Mouse (Mus musculus) cerebellum, adult 2 months (tissue): ENCODE results near the gene Adgrg6. TPM values are rescaled to one million over a fixed set of nuclear protein-coding genes. Genes with fewer than 3 reads are reported as not detected.

ENCODE experiments used
- DNase-seq, 2 experiments: peaks; one replicate each; pipeline ENCODE4 v3.0.0; 2021
- H3K27ac ChIP-seq: fragments of 200-500 bp; 2 replicates; pipeline ENCODE4 v1.5.1; 2012; ENCODE audit warnings: low read length, control low read depth, inconsistent platforms; ENCODE audit not compliant: insufficient read depth
- H3K27me3 ChIP-seq: fragments of 200-500 bp; 2 replicates; pipeline ENCODE4 v1.6.1; 2012; ENCODE audit warnings: inconsistent platforms, mild to moderate bottlenecking, low read length, moderate library complexity; ENCODE audit not compliant: control insufficient read depth, insufficient read depth
- H3K4me1 ChIP-seq: fragments of 200-500 bp; 2 replicates; pipeline ENCODE4 v1.6.1; 2011; ENCODE audit warnings: low read length; ENCODE audit not compliant: control insufficient read depth, insufficient read depth
- H3K4me3 ChIP-seq: fragments of 200-500 bp; replicated peaks from 2 replicates; pipeline ENCODE3; 2011; ENCODE audit warnings: mild to moderate bottlenecking, low read depth, low read length, control low read depth; ENCODE audit not compliant: insufficient read depth
- CTCF ChIP-seq: fragments of 200-500 bp; IDR thresholded peaks from 2 replicates; pipeline ENCODE4 v1.5.1; 2011; ENCODE audit warnings: low read depth, mild to moderate bottlenecking, control low read depth, low read length, moderate library complexity, borderline replicate concordance; ENCODE audit not compliant: insufficient read depth
- POLR2A ChIP-seq: fragments of 200-500 bp; IDR thresholded peaks from 2 replicates; pipeline ENCODE4 v1.6.1; 2011; ENCODE audit warnings: low read length, control low read depth, borderline replicate concordance; ENCODE audit not compliant: insufficient read depth
- WGBS: fragments of 180-500 bp; shearing (Covaris S2); methylation state at CpG from one replicate; pipeline ENCODE4 v1.1.7; 2018; 5-methylcytosine and 5-hydroxymethylcytosine counted together
- polyA plus RNA-seq: library from polyadenylated mRNA; depleted of rRNA; stranded (reverse); fragments of >200 nt; gene quantifications from 2 replicates; pipeline ENCODE4 v1.2.3, GENCODE M21; 2012

Gene Adgrg6
- polyA plus RNA-seq, 1 experiment, result 1.00 TPM

- DNase-seq, result no peak
- 94% methylated on average over 4 of the region's 4 CpGs for WGBS
- Histone ChIP-seq H3K4me1 (no peaks in the 10 kb centered on the region), H3K27me3 (no peaks in the 10 kb centered on the region), H3K27ac (no peak overlapping the region), H3K4me3 (no peak overlapping the region)
- no peak for TF ChIP-seq POLR2A
- TF ChIP-seq CTCF, result no peak
Observed at GRCm38 (mm10) chr10:14460933-14461514, 84.4 kb downstream of the Adgrg6 start.

GRCm38 (mm10) chr10:14460252-14460932, 85.1 kb downstream of the Adgrg6 start:
- WGBS, result 67% methylated on average over 5 of the region's 5 CpGs

DNA sequence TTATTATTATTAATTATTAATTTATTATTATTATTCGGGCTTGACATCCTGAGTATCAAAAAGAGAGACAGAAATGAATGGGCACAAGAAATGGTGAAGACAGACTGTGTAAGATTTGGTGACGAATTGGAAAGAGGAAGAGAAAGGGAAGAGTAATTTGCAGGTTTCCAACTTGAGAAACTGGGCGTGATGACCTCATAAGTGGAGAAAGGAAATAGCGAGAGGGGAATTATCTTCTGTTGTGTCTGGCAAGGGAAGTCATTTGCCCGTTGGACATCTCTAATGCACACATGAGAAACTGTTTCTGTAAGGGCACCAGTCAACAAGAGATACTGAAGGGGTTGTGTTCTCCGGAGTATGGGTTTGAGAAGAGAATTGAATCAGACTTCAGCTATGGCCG, 85.6 kb downstream of the Adgrg6 start:
- Histone ChIP-seq H3K4me3 (no peak overlapping the region), H3K27me3 (no peaks in the 10 kb centered on the region), H3K4me1 (no peaks in the 10 kb centered on the region), H3K27ac (no peak overlapping the region)
- no peak for DNase-seq
- TF ChIP-seq POLR2A (no peak), CTCF (no peak)
- WGBS, result 88% methylated on average over 7 of the region's 7 CpGs

More at GRCm38 (mm10) chr10:14460252-14460932, 85.1 kb downstream of the Adgrg6 start:
- no peaks in the 10 kb centered on the region for H3K4me1 ChIP-seq
- H3K27me3 ChIP-seq, result no peaks in the 10 kb centered on the region
- TF ChIP-seq CTCF, result no peak
- TF ChIP-seq POLR2A, result no peak
- no peak for DNase-seq
- H3K27ac ChIP-seq, result no peak overlapping the region
- no peak overlapping the region for H3K4me3 ChIP-seq

- TF ChIP-seq CTCF (no peak), POLR2A (no peak)
- no peak for DNase-seq
- WGBS, result 94% methylated on average over 10 of the region's 10 CpGs
- Histone ChIP-seq H3K27ac (no peak overlapping the region), H3K27me3 (no peaks in the 10 kb centered on the region), H3K4me3 (no peak overlapping the region), H3K4me1 (no peaks in the 10 kb centered on the region)
Observed at GRCm38 (mm10) chr10:14459330-14459729, 86.1 kb downstream of the Adgrg6 start.

GRCm38 (mm10) chr10:14454481-14454880, 91.0 kb downstream of the Adgrg6 start:
- 56% methylated on average over 4 of the region's 4 CpGs for WGBS
- no peak for DNase-seq
- Histone ChIP-seq H3K27ac (no peak overlapping the region), H3K27me3 (no peaks in the 10 kb centered on the region), H3K4me1 (no peaks in the 10 kb centered on the region), H3K4me3 (no peak overlapping the region)
- TF ChIP-seq POLR2A (no peak), CTCF (no peak)

DNA sequence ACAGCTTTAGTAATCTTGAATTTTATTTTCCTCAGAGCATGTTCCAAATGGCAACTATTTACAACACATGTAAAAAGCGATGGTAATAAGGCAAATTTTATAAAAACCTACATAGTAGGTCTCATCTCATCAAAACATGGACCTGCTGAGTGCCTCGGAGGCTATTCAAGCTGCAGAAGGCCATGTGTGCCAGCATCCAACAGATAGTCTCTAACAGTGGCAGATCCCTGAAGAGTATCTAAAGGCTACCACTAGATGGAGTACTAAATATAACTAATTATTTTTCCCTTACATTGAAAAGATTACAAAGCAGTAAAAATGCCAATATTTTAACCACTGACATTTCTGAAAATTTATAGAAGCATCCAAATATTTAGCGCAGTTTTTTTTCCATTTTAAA, 93.6 kb downstream of the Adgrg6 start:
- H3K27ac ChIP-seq, result no peak overlapping the region
- no peak for TF ChIP-seq CTCF
- TF ChIP-seq POLR2A, result no peak
- no peaks in the 10 kb centered on the region for H3K27me3 ChIP-seq
- WGBS, result 16% methylated on average over 3 of the region's 3 CpGs
- H3K4me1 ChIP-seq, result no peaks in the 10 kb centered on the region
- no peak overlapping the region for H3K4me3 ChIP-seq
- DNase-seq, result peak in 1 of 2 experiments; percentile 2

GRCm38 (mm10) chr10:14450073-14450472, 95.4 kb downstream of the Adgrg6 start:
- 79% methylated on average over 7 of the region's 7 CpGs for WGBS
- no peaks in the 10 kb centered on the region for H3K4me1 ChIP-seq
- DNase-seq, result no peak
- no peak overlapping the region for H3K4me3 ChIP-seq
- H3K27ac ChIP-seq, result no peak overlapping the region
- H3K27me3 ChIP-seq, result no peaks in the 10 kb centered on the region
- TF ChIP-seq POLR2A (no peak), CTCF (no peak; the same call in 1 of the 2 replicates)
